Mouse (Mus musculus) midbrain, embryonic 12.5 days (tissue): ENCODE results near the gene Rcsd1. TPM values are rescaled to one million over a fixed set of nuclear protein-coding genes. Genes with fewer than 3 reads are reported as not detected.

ENCODE experiments used
- ATAC-seq: fragments of 200-750 bp; cut with Nextera tagmentation; 2 replicates; pipeline ENCODE4 v1.8.0; 2017; ENCODE audit warnings: low read depth, moderate TSS enrichment, moderate library complexity; ENCODE audit not compliant: low FRiP score
- H3K27ac ChIP-seq: fragments of 300-500 bp; sonication (generic); replicated peaks from 2 replicates; pipeline ENCODE4 v1.5.1; 2016; ENCODE audit warnings: mild to moderate bottlenecking
- H3K27me3 ChIP-seq: fragments of 300-500 bp; sonication (generic); 2 replicates; pipeline ENCODE4 v1.6.1; 2016; ENCODE audit warnings: mild to moderate bottlenecking
- H3K36me3 ChIP-seq: fragments of 300-500 bp; sonication (generic); 2 replicates; pipeline ENCODE4 v1.6.1; 2016
- H3K4me1 ChIP-seq: fragments of 300-500 bp; sonication (generic); 2 replicates; pipeline ENCODE4 v1.6.1; 2016
- H3K4me2 ChIP-seq: fragments of 300-500 bp; sonication (generic); replicated peaks from 2 replicates; pipeline ENCODE4 v1.6.1; 2016; ENCODE audit warnings: mild to moderate bottlenecking, moderate library complexity
- H3K4me3 ChIP-seq: fragments of 300-500 bp; sonication (generic); 2 replicates; pipeline ENCODE4 v1.5.1; 2016; ENCODE audit warnings: mild to moderate bottlenecking
- H3K9ac ChIP-seq: fragments of 300-500 bp; sonication (generic); replicated peaks from 2 replicates; pipeline ENCODE4 v1.6.1; 2016; ENCODE audit warnings: mild to moderate bottlenecking, moderate library complexity
- H3K9me3 ChIP-seq: fragments of 300-500 bp; sonication (generic); 2 replicates; pipeline ENCODE4 v1.6.1; 2016; ENCODE audit warnings: mild to moderate bottlenecking
- WGBS: fragments of 180-500 bp; shearing (Covaris S2); methylation state at CpG from one replicate; pipeline ENCODE4 v1.1.7; 2016; 5-methylcytosine and 5-hydroxymethylcytosine counted together
- polyA plus RNA-seq: library from polyadenylated mRNA; unstranded; fragments of >200 nt; fragmentation: Nextera tagmentation; extraction: Ambion mirVana; gene quantifications from 2 replicates; pipeline ENCODE4 v1.2.1, GENCODE M21; 2016

Gene Rcsd1
- polyA plus RNA-seq, 1 experiment from 2014 or later = 13.2 TPM

DNA sequence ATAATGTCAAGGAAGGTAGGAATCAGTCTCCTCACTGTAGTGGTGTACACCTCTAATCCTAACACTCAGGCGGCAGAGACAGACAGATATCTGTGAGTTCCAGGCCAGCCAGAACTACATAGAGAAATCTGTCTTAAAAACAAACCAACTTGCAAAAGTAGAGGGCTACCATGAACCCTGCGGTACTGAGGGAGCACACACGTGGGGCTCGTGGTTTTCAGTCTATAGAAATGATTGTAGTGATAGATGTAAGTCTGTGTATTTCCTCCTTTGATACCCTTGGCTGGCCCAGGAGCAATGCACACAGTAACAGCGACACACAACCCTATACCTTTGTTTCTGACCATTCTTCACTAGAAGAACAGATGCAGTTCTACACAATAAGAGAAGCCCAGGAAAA, 2.4 kb upstream of the Rcsd1 start:
- no peak for ATAC-seq
- Histone ChIP-seq H3K4me1 (0 out of 2 replicates have a peak, but pooled peaks cover 3% of the 10 kb centered on the region), H3K27ac (no peak overlapping the region), H3K9me3 (no peaks in the 10 kb centered on the region), H3K36me3 (no peaks in the 10 kb centered on the region), H3K4me2 (no peak overlapping the region), H3K4me3 (no peak overlapping the region), H3K9ac (no peak overlapping the region), H3K27me3 (peaks cover 34% of the 10 kb centered on the region)
- 92% methylated on average over 5 of the region's 5 CpGs for WGBS

DNA sequence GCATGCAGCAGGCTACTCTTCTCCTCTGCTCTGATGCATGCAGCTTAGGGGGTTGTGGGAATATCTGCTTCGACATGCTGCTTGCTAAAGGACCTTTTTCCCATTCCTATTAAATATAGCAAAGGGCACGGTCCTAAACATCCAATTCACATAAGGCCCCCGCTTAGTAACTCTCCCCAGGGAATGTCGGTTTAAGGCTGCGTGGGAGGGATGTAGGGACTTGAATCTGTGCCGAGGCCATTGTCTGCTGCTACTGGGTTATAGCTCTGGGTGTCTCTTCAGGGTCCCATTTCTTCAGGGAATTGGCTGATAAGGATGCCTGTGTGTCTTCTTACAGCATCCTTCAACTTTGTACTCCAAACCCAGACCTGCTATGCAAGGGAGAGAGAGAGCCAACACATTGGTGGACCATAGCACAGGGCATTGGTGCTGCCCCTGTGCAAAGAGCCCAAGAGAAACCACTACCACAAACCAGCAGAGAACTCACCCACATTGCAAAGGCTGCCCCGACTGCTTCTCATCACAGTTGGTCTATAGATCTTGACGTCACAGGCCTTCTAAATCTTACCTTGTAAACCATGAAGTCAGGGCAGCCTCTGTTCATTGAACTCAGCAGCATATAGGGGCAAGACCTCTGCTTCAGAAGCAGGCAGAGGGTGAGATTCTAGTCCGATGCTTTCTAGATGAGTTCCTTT, 724 bp downstream of the Rcsd1 start:
- Histone ChIP-seq H3K27me3 (peaks cover 58% of the 10 kb centered on the region), H3K9ac (no peak overlapping the region), H3K4me2 (peak overlapping the region; percentile 93), H3K36me3 (no peaks in the 10 kb centered on the region), H3K4me3 (0 out of 2 replicates have a peak overlapping the region, but pooled peaks have one; percentile 56), H3K27ac (no peak overlapping the region), H3K4me1 (0 out of 2 replicates have a peak, but pooled peaks cover 3% of the 10 kb centered on the region), H3K9me3 (no peaks in the 10 kb centered on the region)
- WGBS = 32% methylated on average over 9 of the region's 9 CpGs
- no peak for ATAC-seq

DNA sequence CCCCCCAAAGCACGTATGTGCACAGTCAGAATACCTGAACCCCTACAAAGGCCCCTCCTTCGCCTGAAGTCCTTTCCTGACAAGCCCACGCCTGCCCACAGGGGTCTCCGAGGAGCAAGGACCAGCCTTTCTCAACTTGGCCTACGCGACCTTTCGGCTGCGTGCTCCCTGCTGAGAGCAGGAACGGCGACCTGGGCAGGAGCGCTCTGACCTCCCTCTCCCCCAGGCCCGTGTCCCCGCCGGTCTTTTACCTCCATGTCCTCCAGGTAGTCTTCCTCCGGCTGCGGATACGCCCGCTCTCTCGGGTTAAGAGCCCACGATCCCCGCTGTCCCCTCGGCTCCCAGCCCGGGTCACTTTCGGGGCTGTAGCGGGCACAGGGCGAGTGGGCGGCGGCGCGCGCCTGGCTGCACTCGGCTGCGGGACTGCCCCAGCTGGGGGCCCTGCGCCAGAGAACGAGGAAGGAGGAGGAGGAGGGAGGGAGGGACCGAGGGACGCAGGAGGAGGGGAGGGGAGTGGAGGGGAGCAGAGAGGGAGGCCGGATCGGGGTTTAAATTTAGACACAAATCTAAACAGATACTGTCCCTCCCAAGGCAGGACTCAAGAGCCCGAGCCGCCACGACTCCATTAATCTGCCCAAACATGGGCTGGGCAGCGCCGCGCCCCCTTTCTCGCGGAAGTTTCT, 1.8 kb downstream of the Rcsd1 start:
- Histone ChIP-seq H3K4me3 (peak overlapping the region; percentile 56), H3K4me2 (peak overlapping the region; percentile 93), H3K36me3 (no peaks in the 10 kb centered on the region), H3K9ac (peak overlapping the region; percentile 63), H3K27me3 (peaks cover 65% of the 10 kb centered on the region), H3K4me1 (peaks cover 5% of the 10 kb centered on the region; the same call in 1 of the 2 replicates), H3K27ac (no peak overlapping the region), H3K9me3 (no peaks in the 10 kb centered on the region)
- peak; percentile 83 for ATAC-seq
- under 1% methylated on average over 46 of the region's 47 CpGs for WGBS

DNA sequence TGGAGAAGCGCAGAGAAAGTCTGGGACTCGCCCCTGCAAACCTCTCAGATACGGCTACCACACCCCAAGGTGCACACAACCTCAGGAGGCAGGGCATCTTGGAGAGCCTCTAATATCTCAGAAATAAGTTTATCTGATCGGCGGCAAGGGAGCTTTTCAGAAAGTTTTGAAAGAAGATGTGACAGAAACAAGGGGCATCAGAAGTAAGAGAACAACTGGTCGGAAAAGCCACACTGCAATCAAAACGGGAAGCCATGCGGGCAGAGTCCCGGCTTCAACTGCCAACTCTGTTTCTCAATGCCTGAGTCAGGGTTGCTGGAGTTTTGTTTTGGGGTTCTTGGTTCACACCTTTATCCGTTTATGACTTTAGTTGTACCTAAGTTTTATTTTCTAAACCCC, 2.3 kb downstream of the Rcsd1 start:
- H3K9me3 ChIP-seq = no peaks in the 10 kb centered on the region
- no peak for ATAC-seq
- H3K4me1 ChIP-seq = peaks cover 10% of the 10 kb centered on the region; the same call in 1 of the 2 replicates
- H3K4me3 ChIP-seq = peak overlapping the region; percentile 56
- peak overlapping the region; percentile 63; the same call in 1 of the 2 replicates for H3K9ac ChIP-seq
- peaks cover 70% of the 10 kb centered on the region for H3K27me3 ChIP-seq
- no peaks in the 10 kb centered on the region for H3K36me3 ChIP-seq
- no peak overlapping the region for H3K27ac ChIP-seq
- WGBS = 26% methylated on average over 10 of the region's 10 CpGs
- H3K4me2 ChIP-seq = peak overlapping the region; percentile 93

DNA sequence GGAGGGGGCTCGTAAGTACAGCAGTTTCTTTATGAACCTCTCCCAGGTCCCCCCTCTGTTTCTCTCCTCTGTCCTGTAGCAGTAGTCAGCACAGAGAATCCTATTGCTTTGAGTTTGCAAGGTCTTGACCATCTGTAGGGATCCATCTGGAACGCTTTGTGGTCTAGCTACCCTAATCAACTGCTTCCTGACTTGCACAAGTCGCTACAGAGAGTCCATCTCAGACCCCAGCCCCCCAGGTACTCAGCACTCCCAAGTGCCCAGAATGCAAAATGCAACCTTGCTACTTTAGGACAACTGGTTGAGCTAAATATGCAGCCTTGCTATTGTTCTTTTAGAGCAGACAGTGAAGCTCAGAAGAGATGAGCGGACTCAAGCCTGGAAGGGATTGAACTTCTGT, 3.1 kb downstream of the Rcsd1 start:
- H3K4me1 ChIP-seq = peaks cover 10% of the 10 kb centered on the region; the same call in 1 of the 2 replicates
- H3K36me3 ChIP-seq = no peaks in the 10 kb centered on the region
- ATAC-seq = no peak
- H3K9ac ChIP-seq = no peak overlapping the region
- no peak overlapping the region for H3K4me3 ChIP-seq
- 73% methylated on average over 4 of the region's 4 CpGs for WGBS
- no peaks in the 10 kb centered on the region for H3K9me3 ChIP-seq
- H3K27ac ChIP-seq = no peak overlapping the region
- no peak overlapping the region for H3K4me2 ChIP-seq
- peaks cover 78% of the 10 kb centered on the region for H3K27me3 ChIP-seq

DNA sequence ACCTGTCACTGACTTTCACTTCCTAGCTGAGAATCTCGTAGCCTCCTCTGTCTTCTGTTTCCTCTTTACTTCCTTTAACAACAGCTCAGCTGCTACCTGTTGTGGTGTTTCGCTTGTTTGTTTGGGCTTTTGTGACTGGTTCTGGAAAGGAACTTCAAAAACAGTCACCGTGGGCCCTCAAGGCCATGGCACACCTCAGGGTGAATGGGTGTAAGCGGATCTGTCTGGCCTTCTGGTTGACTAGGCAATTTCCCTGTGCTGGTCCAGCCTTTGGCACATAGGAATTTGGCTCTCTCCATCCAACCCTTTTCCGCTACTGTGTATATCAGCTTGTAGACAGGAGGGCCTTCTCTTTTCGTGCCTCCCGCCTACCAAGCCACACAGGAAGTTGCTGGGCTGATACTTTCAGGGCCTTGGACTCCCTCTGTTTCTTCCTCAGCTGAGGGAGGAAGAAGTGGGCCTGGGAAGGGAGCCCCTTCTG, 3.6 kb downstream of the Rcsd1 start:
- Histone ChIP-seq H3K4me2 (no peak overlapping the region), H3K4me1 (peaks cover 10% of the 10 kb centered on the region; the same call in 1 of the 2 replicates), H3K9ac (no peak overlapping the region), H3K4me3 (no peak overlapping the region), H3K27ac (no peak overlapping the region), H3K27me3 (peaks cover 79% of the 10 kb centered on the region), H3K9me3 (no peaks in the 10 kb centered on the region), H3K36me3 (no peaks in the 10 kb centered on the region)
- no peak for ATAC-seq
- 90% methylated on average over 7 of the region's 7 CpGs for WGBS

DNA sequence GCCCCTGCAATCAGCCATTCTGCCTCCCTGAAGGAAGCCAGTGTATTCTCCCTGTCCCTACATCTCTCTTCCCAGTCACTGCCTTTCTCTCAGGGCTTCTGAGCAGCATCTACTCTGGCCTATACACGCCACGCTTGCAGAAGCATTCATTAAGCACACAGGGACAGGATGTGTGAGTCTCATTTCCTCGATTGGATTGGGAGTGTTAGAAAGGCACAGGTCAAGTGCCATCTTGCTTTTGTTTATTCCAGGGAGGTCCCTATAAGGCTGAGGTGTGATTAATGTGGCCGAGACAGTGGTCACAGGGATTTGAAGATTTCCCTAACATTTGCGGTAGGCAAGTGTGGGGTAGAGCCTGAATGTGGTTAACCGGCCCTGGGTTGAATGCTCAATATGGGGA, 4.2 kb downstream of the Rcsd1 start:
- no peak overlapping the region for H3K9ac ChIP-seq
- 76% methylated on average over 6 of the region's 6 CpGs for WGBS
- H3K27ac ChIP-seq = no peak overlapping the region
- H3K36me3 ChIP-seq = no peaks in the 10 kb centered on the region
- no peak overlapping the region for H3K4me2 ChIP-seq
- no peaks in the 10 kb centered on the region for H3K9me3 ChIP-seq
- peaks cover 78% of the 10 kb centered on the region for H3K27me3 ChIP-seq
- no peak for ATAC-seq
- peaks cover 10% of the 10 kb centered on the region; the same call in 1 of the 2 replicates for H3K4me1 ChIP-seq
- no peak overlapping the region for H3K4me3 ChIP-seq

DNA sequence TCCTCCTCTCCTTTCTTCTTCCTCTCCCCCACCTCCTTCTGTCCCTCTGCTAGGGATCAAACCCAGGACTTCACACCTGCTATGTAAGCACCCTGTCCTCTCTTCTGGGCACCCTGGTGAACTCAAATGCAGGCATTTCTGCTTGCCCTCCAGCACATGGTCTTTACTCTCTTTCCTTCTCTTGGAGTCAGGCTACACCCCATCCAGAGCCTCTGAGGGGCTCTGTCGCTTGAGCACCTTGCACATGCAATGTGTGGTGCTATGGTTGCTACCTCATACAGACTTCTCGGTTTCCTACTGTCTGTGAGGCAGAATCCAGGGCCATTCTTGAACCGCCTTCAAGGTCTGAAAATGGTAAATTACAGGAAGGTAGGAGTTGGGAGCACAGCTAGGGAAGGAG, 4.7 kb downstream of the Rcsd1 start:
- Histone ChIP-seq H3K4me1 (peaks cover 10% of the 10 kb centered on the region; the same call in 1 of the 2 replicates), H3K27me3 (peaks cover 73% of the 10 kb centered on the region), H3K36me3 (no peaks in the 10 kb centered on the region), H3K4me3 (no peak overlapping the region), H3K4me2 (no peak overlapping the region), H3K9me3 (no peaks in the 10 kb centered on the region), H3K27ac (no peak overlapping the region), H3K9ac (no peak overlapping the region)
- 86% methylated on average over 3 of the region's 3 CpGs for WGBS
- no peak for ATAC-seq

DNA sequence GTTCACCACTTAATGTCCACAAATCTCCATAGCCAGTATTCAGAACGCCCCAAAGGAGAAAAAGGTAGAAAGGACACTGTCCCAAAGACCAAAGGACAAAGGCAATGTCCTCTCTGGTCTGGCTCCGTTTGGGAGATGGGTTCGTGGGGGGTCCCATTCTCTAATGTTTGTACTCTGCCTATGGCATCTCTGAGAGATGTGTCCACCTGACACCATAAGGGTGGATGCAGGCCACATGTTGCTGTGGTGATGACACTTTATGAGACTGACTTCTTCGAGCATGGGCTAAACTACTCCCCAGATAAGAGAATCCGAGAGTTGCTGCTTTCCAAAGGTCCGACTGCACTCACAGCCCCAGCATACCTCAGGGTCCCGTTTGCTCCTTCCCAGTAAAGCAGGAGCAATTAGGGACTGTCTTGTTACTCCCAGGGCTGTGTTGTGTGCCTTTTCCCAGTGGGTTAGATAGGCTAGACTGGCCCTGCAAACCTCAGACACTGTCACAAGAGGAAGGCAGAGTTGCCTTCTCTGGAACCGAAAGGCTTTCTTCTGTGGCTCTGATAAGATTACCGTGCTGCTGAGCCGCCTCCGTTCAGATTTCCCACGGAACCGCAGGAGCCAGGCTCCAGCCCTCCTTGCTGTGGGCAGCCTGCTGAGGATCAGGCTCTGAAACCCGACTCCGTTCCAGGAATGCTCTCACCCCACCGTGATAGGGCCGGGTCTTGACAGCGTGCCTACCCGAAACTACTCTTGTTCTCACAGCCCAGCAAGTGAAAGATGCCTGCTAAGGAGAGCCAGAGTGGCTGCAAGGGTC, 7.1 kb downstream of the Rcsd1 start:
- Histone ChIP-seq H3K4me2 (peak overlapping the region; percentile 44), H3K27ac (no peak overlapping the region), H3K4me3 (peak overlapping the region; percentile 6; the same call in 1 of the 2 replicates), H3K4me1 (peaks cover 8% of the 10 kb centered on the region; the same call in 1 of the 2 replicates), H3K9ac (no peak overlapping the region), H3K27me3 (peaks cover 53% of the 10 kb centered on the region), H3K9me3 (no peaks in the 10 kb centered on the region), H3K36me3 (no peaks in the 10 kb centered on the region)
- ATAC-seq = 0 out of 2 replicates have a peak, but pooled peaks have one; percentile 52
- WGBS = 13% methylated on average over 19 of the region's 19 CpGs

DNA sequence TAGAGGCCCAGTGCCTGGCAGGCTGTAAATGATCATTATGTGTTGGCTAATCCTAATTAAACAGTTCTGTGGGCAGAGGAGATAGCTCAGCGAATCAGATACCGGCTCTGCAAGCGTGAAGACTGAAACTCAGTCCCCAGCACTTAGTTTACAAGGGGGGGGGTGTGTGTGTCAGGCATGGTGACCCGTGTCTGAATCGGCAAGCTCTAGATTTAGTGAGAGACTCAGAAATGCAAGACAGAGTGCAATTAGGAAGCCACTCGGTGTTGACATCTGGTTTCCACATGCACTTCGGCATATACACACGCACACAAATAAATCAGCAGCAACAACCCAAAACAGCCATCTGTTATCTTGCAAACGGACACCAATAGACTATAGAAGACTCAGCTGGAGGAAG, 8.0 kb downstream of the Rcsd1 start:
- Histone ChIP-seq H3K27ac (no peak overlapping the region), H3K27me3 (peaks cover 44% of the 10 kb centered on the region), H3K9ac (no peak overlapping the region), H3K4me3 (no peak overlapping the region), H3K4me1 (peaks cover 7% of the 10 kb centered on the region; the same call in 1 of the 2 replicates), H3K36me3 (no peaks in the 10 kb centered on the region), H3K9me3 (no peaks in the 10 kb centered on the region), H3K4me2 (no peak overlapping the region)
- 80% methylated on average over 9 of the region's 9 CpGs for WGBS
- ATAC-seq = no peak

DNA sequence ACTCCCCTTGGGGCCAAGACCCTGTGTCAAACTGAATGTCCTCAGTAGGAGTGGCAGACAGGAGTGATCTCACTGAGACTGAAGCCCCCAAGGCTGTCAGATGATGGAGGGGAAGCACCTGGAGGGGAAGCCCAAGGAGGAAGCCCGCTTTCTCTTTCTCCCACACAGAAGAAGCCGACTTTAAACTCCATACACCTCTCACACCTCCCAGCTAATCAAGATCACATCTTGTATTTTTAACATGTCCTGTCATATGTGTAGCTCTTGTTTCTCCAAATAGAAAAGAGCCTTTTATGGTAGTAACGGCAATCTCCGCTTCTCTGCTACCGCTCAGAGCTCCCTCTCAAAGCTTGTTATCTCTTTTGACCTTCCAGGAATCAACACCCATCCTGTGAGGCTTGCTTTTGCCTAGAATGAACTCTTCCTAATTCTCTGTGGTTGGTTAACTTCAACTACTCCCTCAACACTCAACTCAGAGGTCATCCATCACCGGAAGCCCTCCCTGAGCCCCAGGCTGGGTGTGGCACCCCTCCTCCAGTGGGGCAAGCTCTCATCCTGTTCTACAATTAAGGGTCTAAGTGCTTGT, 8.5 kb downstream of the Rcsd1 start:
- H3K9ac ChIP-seq = no peak overlapping the region
- H3K4me2 ChIP-seq = no peak overlapping the region
- peaks cover 39% of the 10 kb centered on the region for H3K27me3 ChIP-seq
- H3K4me1 ChIP-seq = peaks cover 7% of the 10 kb centered on the region; the same call in 1 of the 2 replicates
- H3K27ac ChIP-seq = no peak overlapping the region
- H3K4me3 ChIP-seq = no peak overlapping the region
- WGBS = 92% methylated on average over 6 of the region's 6 CpGs
- H3K9me3 ChIP-seq = no peaks in the 10 kb centered on the region
- ATAC-seq = no peak
- H3K36me3 ChIP-seq = no peaks in the 10 kb centered on the region
